Mouse (Mus musculus) intestine, embryonic 15.5 days (tissue): ENCODE results near the gene Olfr1094. TPM values are rescaled to one million over a fixed set of nuclear protein-coding genes. Genes with fewer than 3 reads are reported as not detected.

Source experiments
- ATAC-seq: fragments of 200-750 bp; cut with Nextera tagmentation; 2 replicates; pipeline ENCODE4 v1.8.0; 2017; ENCODE audit warnings: moderate TSS enrichment, moderate library complexity
- H3K27ac ChIP-seq: fragments of 300-500 bp; sonication (generic); 2 replicates; pipeline ENCODE4 v1.5.1; 2015; ENCODE audit warnings: mild to moderate bottlenecking, inconsistent platforms
- H3K27me3 ChIP-seq: fragments of 300-500 bp; sonication (generic); replicated peaks from 2 replicates; pipeline ENCODE4 v1.6.1; 2015; ENCODE audit warnings: inconsistent platforms
- H3K36me3 ChIP-seq: fragments of 300-500 bp; sonication (generic); 2 replicates; pipeline ENCODE4 v1.6.1; 2015; ENCODE audit warnings: inconsistent platforms
- H3K4me1 ChIP-seq: fragments of 300-500 bp; sonication (generic); replicated peaks from 2 replicates; pipeline ENCODE4 v1.6.1; 2015; ENCODE audit warnings: inconsistent platforms
- H3K4me2 ChIP-seq: fragments of 300-500 bp; sonication (generic); replicated peaks from 2 replicates; pipeline ENCODE4 v1.6.1; 2015; ENCODE audit warnings: mild to moderate bottlenecking, inconsistent platforms
- H3K4me3 ChIP-seq: fragments of 300-500 bp; sonication (generic); replicated peaks from 2 replicates; pipeline ENCODE4 v1.5.1; 2015; ENCODE audit warnings: inconsistent platforms
- H3K9ac ChIP-seq: fragments of 300-500 bp; sonication (generic); 2 replicates; pipeline ENCODE4 v1.6.1; 2015; ENCODE audit warnings: inconsistent platforms
- H3K9me3 ChIP-seq: fragments of 300-500 bp; sonication (generic); 2 replicates; pipeline ENCODE4 v1.6.1; 2016; ENCODE audit warnings: inconsistent platforms
- WGBS: fragments of 180-500 bp; shearing (Covaris S2); methylation state at CpG from one replicate; pipeline ENCODE4 v1.1.7; 2015; 5-methylcytosine and 5-hydroxymethylcytosine counted together
- polyA plus RNA-seq: library from polyadenylated mRNA; unstranded; fragments of >200 nt; fragmentation: Nextera tagmentation; extraction: Ambion mirVana; gene quantifications from 2 replicates; pipeline ENCODE4 v1.2.1, GENCODE M21; 2015

The Olfr1094 gene
- polyA plus RNA-seq, result not detected in 2 replicates

DNA sequence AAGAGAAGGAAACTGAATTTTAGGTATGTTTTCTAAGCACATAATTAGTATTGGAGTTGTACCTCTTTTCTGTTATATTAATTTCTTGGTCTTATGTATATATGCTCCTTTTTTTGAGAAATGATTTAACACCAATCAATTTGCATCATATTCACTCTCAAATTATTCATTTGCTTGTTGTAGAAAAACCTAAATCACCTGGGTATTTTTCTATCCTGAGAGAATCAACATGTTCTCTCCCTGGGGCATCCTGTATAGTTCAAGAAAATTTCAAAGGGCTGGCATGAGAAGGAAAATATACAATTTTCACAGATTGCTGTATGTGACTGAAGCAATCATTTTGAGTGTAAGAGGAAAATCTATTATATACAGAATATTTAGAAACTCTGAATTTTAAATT lies at the start of gene Olfr1094:
Gene Olfr1094 (plus strand): TSS at position 301 of the 400 bp plus-strand sequence.
- H3K4me2 ChIP-seq, result no peak within 1 kb of the TSS
- no peaks in the 10 kb centered on the region for H3K27me3 ChIP-seq
- no peak for ATAC-seq
- no peak within 1 kb of the TSS for H3K9ac ChIP-seq
- no peak within 1 kb of the TSS for H3K27ac ChIP-seq
- H3K36me3 ChIP-seq, result no peaks in the 10 kb centered on the region
- H3K9me3 ChIP-seq, result no peaks in the 10 kb centered on the region
- no peak within 1 kb of the TSS for H3K4me3 ChIP-seq
- H3K4me1 ChIP-seq, result no peaks in the 10 kb centered on the region

DNA sequence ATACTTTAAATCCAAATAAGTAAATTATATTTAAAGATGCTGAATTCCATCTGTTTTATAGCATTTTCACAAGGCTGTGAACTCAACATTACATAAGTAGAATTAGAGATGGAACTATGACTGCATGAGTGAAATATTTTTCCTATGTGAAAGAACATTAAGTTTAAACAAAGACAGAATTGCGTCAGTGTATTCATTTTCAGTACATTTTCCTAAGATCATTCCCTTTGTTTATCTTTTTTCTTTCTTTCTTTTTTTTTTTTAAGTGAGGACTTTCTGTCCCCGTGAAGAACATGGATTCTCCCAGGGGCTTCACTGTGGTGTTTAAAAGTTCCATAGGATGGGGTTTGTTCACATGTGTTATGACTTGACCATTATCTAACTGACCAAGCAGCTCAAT lies 42.3 kb upstream of the Olfr1094 start, which contains the start of gene Olfr1093:
Gene Olfr1093 (plus strand): TSS at position 301 of the 400 bp plus-strand sequence.
- WGBS, result 63% methylated on average over 2 of the region's 2 CpGs
- Histone ChIP-seq H3K9ac (no peak within 1 kb of the TSS), H3K4me2 (no peak within 1 kb of the TSS), H3K36me3 (no peaks in the 10 kb centered on the region), H3K27ac (no peak within 1 kb of the TSS), H3K4me1 (no peaks in the 10 kb centered on the region), H3K9me3 (no peaks in the 10 kb centered on the region), H3K4me3 (no peak within 1 kb of the TSS), H3K27me3 (no peaks in the 10 kb centered on the region)
- no peak for ATAC-seq

DNA sequence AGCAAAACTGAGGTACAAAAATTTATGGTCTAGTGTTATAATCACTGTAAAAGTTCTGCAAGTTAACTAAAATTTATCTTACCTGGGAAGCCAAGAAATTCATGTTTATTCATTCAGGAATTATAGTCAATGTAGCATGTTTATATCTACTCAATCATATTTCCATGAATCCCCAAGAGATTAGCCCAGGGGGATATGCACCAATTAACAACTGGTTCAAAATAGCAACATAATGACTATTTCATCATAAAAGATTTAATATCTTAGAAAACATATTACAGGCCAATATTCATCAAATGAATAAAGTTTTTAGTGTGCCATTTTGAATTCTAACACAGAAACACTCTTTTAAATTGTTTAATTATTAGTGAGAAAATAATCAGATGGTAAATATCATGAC lies 14.5 kb upstream of the Olfr1094 start, which contains the start of gene Olfr141:
Gene Olfr141 (minus strand): TSS at position 101 of the 400 bp plus-strand sequence.
- H3K9me3 ChIP-seq, result no peaks in the 10 kb centered on the region
- H3K4me3 ChIP-seq, result no peak within 1 kb of the TSS
- no peak for ATAC-seq

DNA sequence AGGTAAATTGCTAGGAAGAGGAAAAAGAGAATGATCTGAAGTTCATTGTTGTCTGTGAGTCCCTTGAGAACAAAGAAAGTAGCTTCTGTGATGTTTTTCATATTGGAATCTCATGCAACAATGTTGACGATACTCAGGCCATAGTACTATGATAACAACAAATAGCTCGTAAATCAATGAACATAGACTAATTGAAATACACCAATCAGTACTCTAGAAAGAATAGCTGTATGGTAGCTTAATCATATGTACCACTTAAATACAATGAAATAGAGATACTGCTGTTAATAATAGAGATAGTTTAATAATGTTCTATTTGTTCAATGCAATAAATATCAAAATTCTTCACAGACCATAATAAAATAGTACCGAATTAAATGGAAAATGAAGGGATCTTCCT lies 27.1 kb downstream of the Olfr1094 start, which contains the start of gene Olfr1095:
Gene Olfr1095 (minus strand): TSS at position 101 of the 400 bp plus-strand sequence.
- no peaks in the 10 kb centered on the region for H3K27me3 ChIP-seq
- H3K27ac ChIP-seq, result no peak within 1 kb of the TSS
- ATAC-seq, result no peak
- no peaks in the 10 kb centered on the region for H3K4me1 ChIP-seq
- H3K9ac ChIP-seq, result no peak within 1 kb of the TSS
- no peaks in the 10 kb centered on the region for H3K9me3 ChIP-seq
- no peak within 1 kb of the TSS for H3K4me3 ChIP-seq
- WGBS, result 87% methylated on average over 3 of the region's 3 CpGs
- no peak within 1 kb of the TSS for H3K4me2 ChIP-seq
- no peaks in the 10 kb centered on the region for H3K36me3 ChIP-seq

More for the DNA sequence above, 14.5 kb upstream of the Olfr1094 start, which contains the start of gene Olfr141:
- Histone ChIP-seq H3K27ac (no peak within 1 kb of the TSS), H3K4me1 (no peaks in the 10 kb centered on the region), H3K36me3 (no peaks in the 10 kb centered on the region), H3K27me3 (no peaks in the 10 kb centered on the region), H3K4me2 (no peak within 1 kb of the TSS), H3K9ac (no peak within 1 kb of the TSS)

DNA sequence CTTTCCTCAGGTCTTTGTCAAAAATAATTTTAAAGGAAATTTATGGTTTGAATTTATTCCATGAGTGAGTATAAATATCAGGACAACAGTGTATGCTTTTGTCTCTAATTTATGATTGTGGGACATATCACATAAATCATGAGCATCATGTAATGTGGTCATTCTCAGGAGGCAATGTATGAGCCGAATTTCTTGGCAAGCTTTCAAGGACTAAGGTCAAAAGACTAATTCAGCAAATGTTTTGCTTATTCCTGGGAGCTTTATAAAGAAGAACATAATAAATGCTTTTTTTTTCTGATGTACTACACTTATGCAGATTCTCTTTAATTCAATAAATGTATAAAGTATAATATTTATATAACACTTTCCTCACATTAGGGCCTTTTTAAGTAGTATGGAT lies 50.2 kb downstream of the Olfr1094 start, which contains the start of gene Gm13723:
Gene Gm13723 (minus strand): TSS at position 101 of the 400 bp plus-strand sequence.
- WGBS, result 36% methylated on average over 1 of the region's 1 CpGs
- no peak for ATAC-seq
- no peaks in the 10 kb centered on the region for H3K9me3 ChIP-seq
- H3K4me2 ChIP-seq, result no peak within 1 kb of the TSS
- H3K27ac ChIP-seq, result no peak within 1 kb of the TSS
- H3K9ac ChIP-seq, result no peak within 1 kb of the TSS
- H3K36me3 ChIP-seq, result no peaks in the 10 kb centered on the region
- no peak within 1 kb of the TSS for H3K4me3 ChIP-seq
- H3K4me1 ChIP-seq, result no peaks in the 10 kb centered on the region
- H3K27me3 ChIP-seq, result no peaks in the 10 kb centered on the region

Other genes with a start within 250 kb of the Olfr1094 start
- gene Olfr1082, start 225.7 kb upstream of the Olfr1094 start, polyA plus RNA-seq, result not detected in 2 replicates
- not detected in 2 replicates for gene Olfr1084, start 184.9 kb upstream of the Olfr1094 start, polyA plus RNA-seq
- gene Olfr1085, start 162.6 kb upstream of the Olfr1094 start, polyA plus RNA-seq, result not detected in 2 replicates
- gene Olfr1086, start 144.6 kb upstream of the Olfr1094 start, polyA plus RNA-seq, result not detected in 2 replicates
- gene Olfr1087, start 126.3 kb upstream of the Olfr1094 start, polyA plus RNA-seq, result not detected in 2 replicates
- not detected in 2 replicates for gene Olfr1089, start 91.0 kb upstream of the Olfr1094 start, polyA plus RNA-seq
- not detected in 2 replicates for gene Olfr1090, start 65.7 kb upstream of the Olfr1094 start, polyA plus RNA-seq
- not detected in 2 replicates for gene Olfr1093, start 42.2 kb upstream of the Olfr1094 start, polyA plus RNA-seq
- not detected in 2 replicates for gene Olfr141, start 14.6 kb upstream of the Olfr1094 start, polyA plus RNA-seq
- not detected in 2 replicates for gene Olfr1095, start 27.0 kb downstream of the Olfr1094 start, polyA plus RNA-seq
- not detected in 2 replicates for gene Gm13723, start 50.1 kb downstream of the Olfr1094 start, polyA plus RNA-seq
- gene Olfr1097, start 67.6 kb downstream of the Olfr1094 start, polyA plus RNA-seq, result not detected in 2 replicates
- not detected in 2 replicates for gene Olfr1098, start 99.9 kb downstream of the Olfr1094 start, polyA plus RNA-seq
- not detected in 2 replicates for gene Olfr1099, start 136.0 kb downstream of the Olfr1094 start, polyA plus RNA-seq
- not detected in 2 replicates for gene Olfr1100, start 155.3 kb downstream of the Olfr1094 start, polyA plus RNA-seq
- gene Olfr1101, start 166.6 kb downstream of the Olfr1094 start, polyA plus RNA-seq, result not detected in 2 replicates
- not detected in 2 replicates for gene Olfr1102, start 173.7 kb downstream of the Olfr1094 start, polyA plus RNA-seq
- not detected in 2 replicates for gene Olfr1104, start 202.4 kb downstream of the Olfr1094 start, polyA plus RNA-seq
- not detected in 2 replicates for gene Olfr1105, start 211.9 kb downstream of the Olfr1094 start, polyA plus RNA-seq
- gene Olfr1106, start 227.6 kb downstream of the Olfr1094 start, polyA plus RNA-seq, result not detected in 2 replicates